In the genomic region with DNA sequence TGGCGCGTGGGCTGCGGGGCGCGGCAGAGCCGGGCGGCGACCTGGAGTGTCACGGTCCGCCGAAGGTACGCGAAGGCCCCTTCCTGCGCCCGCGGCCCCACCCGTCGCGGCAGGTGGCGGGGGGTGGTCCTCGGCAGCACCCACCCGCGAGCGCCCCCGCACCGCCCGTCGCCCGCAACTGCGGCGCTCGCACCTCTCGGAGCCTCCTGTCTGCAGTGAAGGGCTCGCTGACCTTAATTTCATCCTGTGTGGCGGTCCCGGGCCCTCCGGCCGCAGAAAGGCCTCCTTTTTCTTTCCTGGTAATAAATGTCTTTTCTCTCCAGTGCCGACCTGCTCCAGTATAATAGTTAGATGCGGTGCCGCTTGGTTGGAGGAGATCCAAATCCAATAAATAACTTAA, we compare ENCODE assay signal across 8 mouse cellular contexts. TPM values are rescaled to one million over a fixed set of nuclear protein-coding genes. Genes with fewer than 3 reads are reported as not detected.
DNase-seq lines count a peak whose midpoint lies in the region; TF ChIP-seq lines count a peak whose summit lies in the region.

No protein-coding gene starts in this region.

- DNase-seq in CH12.LX (ENCODE audit: extremely low read depth), result no peak
- peak; percentile 66 for DNase-seq in adrenal gland, adult 2 months
- DNase-seq in heart, postnatal 4 days, result peak; percentile 51
- peak; percentile 50 to 56 for DNase-seq in layer of hippocampus, postnatal 14 days (ENCODE audit: low spot score in 2 of 2)
- peak; percentile 39 for DNase-seq in lung, postnatal 10 days
- DNase-seq in right cerebral cortex, postnatal 36 days (ENCODE audit: low spot score in 2 of 2), result peak; percentile 28 to 38
- no peak for DNase-seq in c-Kit-positive CD71-positive TER-119-positive erythroid progenitor cells, embryonic 14.5 days (ENCODE audit: low spot score)

- peaks cover 0 to 40% of the 10 kb centered on the region in 2 experiments; a peak in 2 of 4 replicates for H3K4me1 ChIP-seq in CH12.LX (ENCODE audit: control insufficient read depth in 1 of 2, insufficient read depth in 2 of 2)
- peaks cover 29% of the 10 kb centered on the region for H3K4me1 ChIP-seq in embryonic fibroblast, embryonic 13.5 days (ENCODE audit: control insufficient read depth, insufficient read depth, low read length)

- 0 out of 2 replicates have a peak overlapping the region, but pooled peaks have one; percentile 12 for H3K27ac ChIP-seq in CH12.LX (ENCODE audit: insufficient read depth, low read depth)
- peak overlapping the region; percentile 87 for H3K27ac ChIP-seq in embryonic fibroblast, embryonic 13.5 days (ENCODE audit: insufficient read depth, low read length)

- H3K36me3 ChIP-seq in CH12.LX (replicated peaks in 1 of 2; ENCODE audit: control insufficient read depth in 1 of 2, insufficient read depth in 1 of 2, low read length in 1 of 2), result peaks cover 13 to 31% of the 10 kb centered on the region in 2 experiments

- H3K9ac ChIP-seq in CH12.LX (ENCODE audit: insufficient read depth, low read depth), result peak overlapping the region; percentile 90

- no peak for TF ChIP-seq RAD21 in CH12.LX (IDR thresholded peaks at IDR 0.05; ENCODE audit: low read depth, low read length)

- H3K4me2 ChIP-seq in CH12.LX (ENCODE audit: insufficient read depth, low read depth, poor library complexity, severe bottlenecking), result peak overlapping the region; percentile 95

- peak overlapping the region; percentile 71 to 96 (median 80) for H3K4me3 ChIP-seq in CH12.LX (replicated peaks in 1 of 3; ENCODE audit: low read depth in 2 of 3, low read length in 2 of 3, poor library complexity in 1 of 3)
- peak overlapping the region; percentile 97 for H3K4me3 ChIP-seq in embryonic fibroblast, embryonic 13.5 days (ENCODE audit: insufficient read depth, low read length)

- no peak for TF ChIP-seq EP300 in CH12.LX (IDR thresholded peaks at IDR 0.05; ENCODE audit: low read length)

- dilution Hi-C loops in CH12.LX (cut with MboI; ENCODE audit: extremely low pct_ligation_motif_present, extremely low pct_unique_long_range_greater_than_20kb, low sequenced_read_pairs), result no loop called here

- peaks cover 20% of the 10 kb centered on the region for H3K79me2 ChIP-seq in CH12.LX (replicated peaks; ENCODE audit: control insufficient read depth, extremely low read depth, insufficient read depth, poor library complexity, severe bottlenecking)

- in situ Hi-C loops in CH12.LX (cut with MboI; ENCODE audit: low pct_ligation_motif_present, low pct_unique_long_range_greater_than_20kb, low sequenced_read_pairs), result no loop called here

- H3K27me3 ChIP-seq in CH12.LX (replicated peaks), result no peaks in the 10 kb centered on the region

- no peak for TF ChIP-seq POLR2A in CH12.LX (IDR thresholded peaks at IDR 0.05; ENCODE audit: low read depth, low read length)
- TF ChIP-seq POLR2A in embryonic fibroblast, embryonic 13.5 days (IDR thresholded peaks at IDR 0.05; ENCODE audit: low read depth, low read length), result no peak

- H3K9me3 ChIP-seq in CH12.LX (replicated peaks; ENCODE audit: low read length), result no peaks in the 10 kb centered on the region

- TF ChIP-seq CTCF in CH12.LX (conservative IDR thresholded peaks at IDR 0.05 in 1 of 2, IDR thresholded peaks at IDR 0.05 in 1 of 2; ENCODE audit: low read depth in 2 of 2, low read length in 2 of 2), result peak in 1 of 2 experiments; percentile 41; a peak in 2 of 4 replicates
- TF ChIP-seq CTCF in embryonic fibroblast, embryonic 13.5 days (IDR thresholded peaks at IDR 0.05; ENCODE audit: borderline replicate concordance, insufficient read depth, low read length), result no peak

TF ChIP-seq in CH12.LX, 34 proteins besides CTCF, POLR2A, EP300 and RAD21:
- TF ChIP-seq USF1 (IDR thresholded peaks at IDR 0.05; ENCODE audit: low read depth, low read length) (no peak), UBTF (IDR thresholded peaks at IDR 0.05; ENCODE audit: low read depth, low read length) (peak; percentile 33; the same call in 1 of the 2 replicates), MXI1 (IDR thresholded peaks at IDR 0.05; ENCODE audit: low read depth, low read length) (peak; percentile 1; the same call in 1 of the 2 replicates), NELFE (IDR thresholded peaks at IDR 0.05; ENCODE audit: low read depth, low read length) (no peak)
TF ChIP-seq in CH12.LX: peak in this region for 2.

RNA-seq across cellular contexts. Expression of gene Sptan1, which starts 0.5 kb away (rescaled TPM):
- total RNA-seq in CH12.LX (2012; rRNA removed) (113 TPM in 2 replicates), CH12.LX (2014; rRNA removed) (73.8 and 86.4 TPM in 2 replicates)
- 88.0 and 91.6 TPM in 2 replicates for polyA plus RNA-seq in CH12.LX (2012; ENCODE audit: insufficient read length, low read depth)
- total RNA-seq in adrenal gland, adult 2 months (2021), result 100 to 1,000 TPM; 192 to 206 TPM
- 70.2 and 77.0 TPM in 2 replicates for polyA plus RNA-seq in adrenal gland, adult 2 months (2012; rRNA removed)
- 222 and 243 TPM in 2 replicates for polyA plus RNA-seq in embryonic fibroblast, embryonic 13.5 days (2011; ENCODE audit: insufficient read length, low read depth, missing spikeins)
- 100 to 1,000 TPM; 370 to 371 TPM for total RNA-seq in heart, postnatal 4 days (2021)
- total RNA-seq in layer of hippocampus, postnatal 14 days (2021), result 1,000 to 10,000 TPM in 1 of 2 experiments, 100 to 1,000 TPM in 1; 959 to 1,004 TPM

RNA-seq across cellular contexts. Expression of gene Gle1, which starts 30.7 kb away (rescaled TPM):
- total RNA-seq in CH12.LX (2012; rRNA removed) (38.0 and 39.7 TPM in 2 replicates), CH12.LX (2014; rRNA removed) (32.0 and 36.5 TPM in 2 replicates)
- polyA plus RNA-seq in CH12.LX (2012; ENCODE audit: insufficient read length, low read depth), result 54.1 and 60.1 TPM in 2 replicates
- 10 to 100 TPM; 33.0 to 33.5 TPM for total RNA-seq in adrenal gland, adult 2 months (2021)
- 9.5 and 12.2 TPM in 2 replicates for polyA plus RNA-seq in adrenal gland, adult 2 months (2012; rRNA removed)
- 33.0 and 42.4 TPM in 2 replicates for polyA plus RNA-seq in embryonic fibroblast, embryonic 13.5 days (2011; ENCODE audit: insufficient read length, low read depth, missing spikeins)
- 10 to 100 TPM; 25.9 to 26.8 TPM for total RNA-seq in heart, postnatal 4 days (2021)
- 10 to 100 TPM; 44.8 to 47.3 TPM for total RNA-seq in layer of hippocampus, postnatal 14 days (2021)

Comparison
In these comparisons a context has a peak if more than half of its experiments do, and no peak if none do; other contexts are left out.
1. DNase-seq: peak in adrenal gland, adult 2 months (single experiment), heart, postnatal 4 days (single experiment), layer of hippocampus, postnatal 14 days (2 of 2), lung, postnatal 10 days (single experiment) and right cerebral cortex, postnatal 36 days (2 of 2); none in CH12.LX (single experiment) and c-Kit-positive CD71-positive TER-119-positive erythroid progenitor cells, embryonic 14.5 days (single experiment).